Mouse (Mus musculus): ENCODE results near the gene D630003M21Rik. TPM values are rescaled to one million over a fixed set of nuclear protein-coding genes. Genes with fewer than 3 reads are reported as not detected.
A peak's percentile ranks its signal among the peaks of the same experiment; 100 is the strongest.

D630003M21Rik gene
- polyA plus RNA-seq, 1 experiment from 2014 or later: 1.7 TPM

GRCm38 (mm10) chr2:158242170-158242896 lies 13.3 kb upstream of the D630003M21Rik start:
- Histone ChIP-seq H3K4me3 (ENCODE audit: low read depth, low read length) (no peak overlapping the region), H3K4me2 (replicated peaks; ENCODE audit: low read depth) (no peak overlapping the region), H3K36me3 (ENCODE audit: control insufficient read depth, insufficient read depth, low read length) (no peaks in the 10 kb centered on the region), H3K9ac (ENCODE audit: low read length) (no peak overlapping the region), H3K27ac (replicated peaks) (no peak overlapping the region), H3K9me3 (ENCODE audit: control insufficient read depth, low read length) (no peaks in the 10 kb centered on the region), H3K4me1 (replicated peaks; ENCODE audit: control insufficient read depth, insufficient read depth) (no peaks in the 10 kb centered on the region), H3K27me3 (ENCODE audit: control insufficient read depth, insufficient read depth, low read length) (no peaks in the 10 kb centered on the region)
- 77% methylated on average over 18 of the region's 18 CpGs for WGBS
- ATAC-seq (ENCODE audit: low FRiP score, low TSS enrichment) (no peak), DNase-seq (ENCODE audit: low spot score) (no peak)
- TF ChIP-seq EP300 (optimal IDR thresholded peaks at IDR 0.05) (no peak), CTCF (IDR thresholded peaks at IDR 0.05; ENCODE audit: low read depth) (no peak)

DNA sequence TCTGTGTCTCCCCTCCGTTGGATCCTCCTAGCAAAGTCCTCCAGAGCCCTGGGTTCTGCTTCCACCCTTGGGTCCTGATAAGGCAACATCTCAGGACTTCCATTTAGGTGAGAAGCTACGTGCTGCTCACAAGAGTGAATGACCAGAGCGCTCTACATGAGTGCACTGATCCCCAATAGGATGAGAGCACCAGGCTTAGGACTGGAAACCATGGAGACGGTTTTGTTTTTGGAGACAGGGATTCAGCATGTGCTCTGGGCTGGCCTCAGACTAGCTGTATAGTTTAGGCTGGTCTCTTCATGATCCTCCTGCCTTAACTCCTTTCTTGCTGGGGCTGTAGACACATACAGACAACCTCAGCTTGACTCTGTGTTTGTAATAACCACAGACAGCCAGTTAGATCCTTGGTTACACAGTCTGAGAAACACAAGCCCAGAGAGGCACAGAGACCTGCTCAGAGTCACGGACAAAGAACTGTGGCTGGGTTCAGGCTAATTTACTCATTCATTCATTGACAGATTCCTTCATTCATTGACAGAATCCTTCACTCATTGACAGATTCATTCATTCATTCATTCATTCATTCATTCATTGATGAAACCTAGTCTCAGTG lies 12.2 kb upstream of the D630003M21Rik start:
- DNase-seq (ENCODE audit: low spot score) (no peak), ATAC-seq (ENCODE audit: low FRiP score, low TSS enrichment) (no peak)
- Histone ChIP-seq H3K9ac (ENCODE audit: low read length) (no peak overlapping the region), H3K27me3 (ENCODE audit: control insufficient read depth, insufficient read depth, low read length) (no peaks in the 10 kb centered on the region), H3K4me1 (replicated peaks; ENCODE audit: control insufficient read depth, insufficient read depth) (no peaks in the 10 kb centered on the region), H3K9me3 (ENCODE audit: control insufficient read depth, low read length) (no peaks in the 10 kb centered on the region), H3K36me3 (ENCODE audit: control insufficient read depth, insufficient read depth, low read length) (no peaks in the 10 kb centered on the region), H3K4me3 (ENCODE audit: low read depth, low read length) (no peak overlapping the region), H3K27ac (replicated peaks) (no peak overlapping the region), H3K4me2 (replicated peaks; ENCODE audit: low read depth) (no peak overlapping the region)
- WGBS: 57% methylated on average over 5 of the region's 5 CpGs
- TF ChIP-seq EP300 (optimal IDR thresholded peaks at IDR 0.05): no peak
- no peak for TF ChIP-seq CTCF (IDR thresholded peaks at IDR 0.05; ENCODE audit: low read depth)

- no peaks in the 10 kb centered on the region for H3K4me1 ChIP-seq (replicated peaks; ENCODE audit: control insufficient read depth, insufficient read depth)
- no peak for DNase-seq (ENCODE audit: low spot score)
- no peak overlapping the region for H3K27ac ChIP-seq (replicated peaks)
- TF ChIP-seq EP300 (optimal IDR thresholded peaks at IDR 0.05): no peak
- H3K9me3 ChIP-seq (ENCODE audit: control insufficient read depth, low read length): no peaks in the 10 kb centered on the region
- H3K4me2 ChIP-seq (replicated peaks; ENCODE audit: low read depth): no peak overlapping the region
- H3K27me3 ChIP-seq (ENCODE audit: control insufficient read depth, insufficient read depth, low read length): no peaks in the 10 kb centered on the region
- 86% methylated on average over 5 of the region's 5 CpGs for WGBS
- no peaks in the 10 kb centered on the region for H3K36me3 ChIP-seq (ENCODE audit: control insufficient read depth, insufficient read depth, low read length)
- H3K4me3 ChIP-seq (ENCODE audit: low read depth, low read length): no peak overlapping the region
- ATAC-seq (ENCODE audit: low FRiP score, low TSS enrichment): no peak
- no peak overlapping the region for H3K9ac ChIP-seq (ENCODE audit: low read length)
Measured at GRCm38 (mm10) chr2:158238101-158238500, 9.1 kb upstream of the D630003M21Rik start.

DNA sequence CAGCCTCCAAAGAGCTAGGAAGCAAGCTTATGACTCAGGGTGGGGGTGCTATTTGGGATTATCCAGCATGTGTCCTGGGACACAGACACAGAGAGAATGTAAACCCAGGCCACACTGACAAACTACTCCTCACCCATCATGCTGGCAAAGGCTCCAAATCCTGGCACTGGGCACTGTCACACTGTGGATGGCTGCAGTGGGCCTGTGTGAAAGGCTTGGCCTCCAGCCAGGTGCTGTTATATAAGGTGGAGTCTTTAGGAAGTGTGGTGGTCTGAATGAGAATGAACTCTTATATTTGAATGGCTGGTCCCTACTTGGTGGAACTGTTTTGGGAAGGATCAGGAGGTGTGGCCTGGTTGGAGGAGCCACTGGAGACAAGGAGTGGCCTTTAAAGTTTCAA lies 7.7 kb upstream of the D630003M21Rik start:
- H3K4me2 ChIP-seq (replicated peaks; ENCODE audit: low read depth): no peak overlapping the region

DNA sequence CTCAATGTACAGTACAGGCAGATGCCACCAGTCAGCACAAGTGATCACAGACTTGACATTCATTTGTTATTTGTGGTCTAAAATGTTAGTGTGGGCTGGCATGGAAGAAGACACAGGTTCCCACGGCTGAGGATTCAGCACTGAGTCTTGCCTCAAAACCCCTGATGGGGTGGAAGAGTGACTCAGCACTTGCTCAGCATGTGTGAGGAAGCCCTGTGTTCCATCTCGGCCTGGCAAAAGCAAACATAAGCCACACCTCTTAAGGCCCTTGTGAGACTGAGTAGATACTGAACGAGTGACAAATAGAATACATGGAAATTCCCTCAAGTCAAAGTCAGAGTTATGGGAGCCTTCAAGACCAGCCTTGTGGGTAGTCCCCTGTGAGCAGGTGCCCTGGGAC lies 4.1 kb upstream of the D630003M21Rik start:
- TF ChIP-seq CTCF (IDR thresholded peaks at IDR 0.05; ENCODE audit: low read depth): no peak
- TF ChIP-seq EP300 (optimal IDR thresholded peaks at IDR 0.05): no peak
- 47% methylated on average over 3 of the region's 3 CpGs for WGBS
- no peak for DNase-seq (ENCODE audit: low spot score)
- Histone ChIP-seq H3K9ac (ENCODE audit: low read length) (no peak overlapping the region), H3K27me3 (ENCODE audit: control insufficient read depth, insufficient read depth, low read length) (no peaks in the 10 kb centered on the region), H3K36me3 (ENCODE audit: control insufficient read depth, insufficient read depth, low read length) (no peaks in the 10 kb centered on the region), H3K4me1 (replicated peaks; ENCODE audit: control insufficient read depth, insufficient read depth) (no peaks in the 10 kb centered on the region), H3K27ac (replicated peaks) (no peak overlapping the region), H3K4me3 (ENCODE audit: low read depth, low read length) (no peak overlapping the region), H3K9me3 (ENCODE audit: control insufficient read depth, low read length) (no peaks in the 10 kb centered on the region), H3K4me2 (replicated peaks; ENCODE audit: low read depth) (no peak overlapping the region)
- 0 out of 2 replicates have a peak, but pooled peaks have one; percentile 42 for ATAC-seq (ENCODE audit: low FRiP score, low TSS enrichment)

More for the DNA sequence above, 7.7 kb upstream of the D630003M21Rik start:
- H3K4me1 ChIP-seq (replicated peaks; ENCODE audit: control insufficient read depth, insufficient read depth): no peaks in the 10 kb centered on the region
- TF ChIP-seq EP300 (optimal IDR thresholded peaks at IDR 0.05) (no peak), CTCF (IDR thresholded peaks at IDR 0.05; ENCODE audit: low read depth) (no peak)
- H3K9me3 ChIP-seq (ENCODE audit: control insufficient read depth, low read length): no peaks in the 10 kb centered on the region
- no peaks in the 10 kb centered on the region for H3K27me3 ChIP-seq (ENCODE audit: control insufficient read depth, insufficient read depth, low read length)
- no peak for DNase-seq (ENCODE audit: low spot score)
- no peak overlapping the region for H3K4me3 ChIP-seq (ENCODE audit: low read depth, low read length)
- H3K9ac ChIP-seq (ENCODE audit: low read length): no peak overlapping the region
- ATAC-seq (ENCODE audit: low FRiP score, low TSS enrichment): no peak
- H3K36me3 ChIP-seq (ENCODE audit: control insufficient read depth, insufficient read depth, low read length): no peaks in the 10 kb centered on the region
- H3K27ac ChIP-seq (replicated peaks): no peak overlapping the region

GRCm38 (mm10) chr2:158232414-158232813 lies 3.4 kb upstream of the D630003M21Rik start:
- H3K4me3 ChIP-seq (ENCODE audit: low read depth, low read length): no peak overlapping the region
- no peaks in the 10 kb centered on the region for H3K36me3 ChIP-seq (ENCODE audit: control insufficient read depth, insufficient read depth, low read length)
- ATAC-seq (ENCODE audit: low FRiP score, low TSS enrichment): peak; percentile 16; the same call in 1 of the 2 replicates
- TF ChIP-seq EP300 (optimal IDR thresholded peaks at IDR 0.05) (no peak), CTCF (IDR thresholded peaks at IDR 0.05; ENCODE audit: low read depth) (no peak)
- DNase-seq (ENCODE audit: low spot score): no peak
- WGBS: 50% methylated on average over 3 of the region's 3 CpGs
- no peak overlapping the region for H3K27ac ChIP-seq (replicated peaks)
- H3K9ac ChIP-seq (ENCODE audit: low read length): no peak overlapping the region
- H3K4me1 ChIP-seq (replicated peaks; ENCODE audit: control insufficient read depth, insufficient read depth): no peaks in the 10 kb centered on the region
- no peak overlapping the region for H3K4me2 ChIP-seq (replicated peaks; ENCODE audit: low read depth)
- no peaks in the 10 kb centered on the region for H3K9me3 ChIP-seq (ENCODE audit: control insufficient read depth, low read length)
- no peaks in the 10 kb centered on the region for H3K27me3 ChIP-seq (ENCODE audit: control insufficient read depth, insufficient read depth, low read length)
